Mouse (Mus musculus) spleen, adult 2 months (tissue): Measurements from ENCODE around the gene Lsmem1.

Source experiments
- CTCF ChIP-seq: fragments of 200-500 bp; IDR thresholded peaks from 2 replicates; pipeline ENCODE4 v1.5.1; 2011; ENCODE audit warnings: mild to moderate bottlenecking, inconsistent platforms; ENCODE audit not compliant: insufficient read depth, insufficient read length, insufficient replicate concordance; ENCODE audit errors: extremely low read depth
- POLR2A ChIP-seq: fragments of 200-500 bp; IDR thresholded peaks from 2 replicates; pipeline ENCODE4 v1.6.1; 2011; ENCODE audit warnings: low read depth, low read length, inconsistent platforms

DNA sequence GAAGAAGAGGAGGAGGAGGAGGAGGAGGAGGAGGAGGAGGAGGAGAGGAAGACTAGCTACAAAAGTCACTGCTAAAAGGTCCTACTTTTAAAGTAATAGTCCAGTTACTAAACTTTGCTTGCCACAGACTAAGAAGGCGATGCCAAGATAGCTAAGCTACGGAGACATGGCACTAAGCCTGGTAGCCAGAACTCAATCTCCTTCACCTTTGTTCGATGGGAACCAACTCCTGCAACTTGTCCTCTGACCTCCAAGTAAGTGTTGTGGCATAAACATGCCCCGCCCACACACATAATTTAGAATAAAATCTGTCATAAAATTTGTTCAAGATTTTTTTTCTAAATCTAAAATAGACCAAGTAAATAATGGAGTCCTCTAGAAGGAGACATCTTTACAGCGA lies 1.3 kb downstream of the Lsmem1 start:
- TF ChIP-seq POLR2A (no peak), CTCF (no peak)
